Mouse (Mus musculus) brain, embryonic 18.5 days (tissue): ENCODE measurements around the gene Zfhx3.

Source experiments
- DNase-seq: peaks from one replicate; pipeline ENCODE4 v3.0.0-alpha.2; 2012; ENCODE audit warnings: low read depth, low spot score

The Zfhx3 gene

GRCm38 (mm10) chr8:108887890-108888289 is 945.4 kb downstream of the Zfhx3 start:
- DNase-seq: no peak

- no peak for DNase-seq
These were observed 946.5 kb downstream of the Zfhx3 start for GRCm38 (mm10) chr8:108888924-108889323.

- DNase-seq: no peak
These were observed 947.0 kb downstream of the Zfhx3 start for GRCm38 (mm10) chr8:108889406-108889805.

- no peak for DNase-seq
These were observed 951.8 kb downstream of the Zfhx3 start for GRCm38 (mm10) chr8:108894287-108894686.

- no peak for DNase-seq
These were observed 954.3 kb downstream of the Zfhx3 start for GRCm38 (mm10) chr8:108896468-108897346.

- DNase-seq: no peak
These were observed 955.1 kb downstream of the Zfhx3 start for GRCm38 (mm10) chr8:108897347-108898100.

GRCm38 (mm10) chr8:108899251-108899771 is 956.9 kb downstream of the Zfhx3 start:
- DNase-seq: no peak

- DNase-seq: no peak
These were observed 958.1 kb downstream of the Zfhx3 start for GRCm38 (mm10) chr8:108900541-108900940.

GRCm38 (mm10) chr8:108901208-108901607 is 958.8 kb downstream of the Zfhx3 start:
- no peak for DNase-seq

GRCm38 (mm10) chr8:108903550-108903949 is 961.1 kb downstream of the Zfhx3 start:
- DNase-seq: no peak

GRCm38 (mm10) chr8:108904288-108904971 is 962.0 kb downstream of the Zfhx3 start:
- no peak for DNase-seq

GRCm38 (mm10) chr8:108908066-108908465 is 965.6 kb downstream of the Zfhx3 start:
- DNase-seq: no peak

- no peak for DNase-seq
These were observed 966.1 kb downstream of the Zfhx3 start for GRCm38 (mm10) chr8:108908540-108908939.

GRCm38 (mm10) chr8:108909035-108909434 is 966.6 kb downstream of the Zfhx3 start:
- DNase-seq: no peak

GRCm38 (mm10) chr8:108909455-108909854 is 967.0 kb downstream of the Zfhx3 start:
- no peak for DNase-seq

GRCm38 (mm10) chr8:108910843-108911242 is 968.4 kb downstream of the Zfhx3 start:
- no peak for DNase-seq

GRCm38 (mm10) chr8:108911511-108911910 is 969.1 kb downstream of the Zfhx3 start:
- no peak for DNase-seq

- DNase-seq: no peak
These were observed 970.6 kb downstream of the Zfhx3 start for GRCm38 (mm10) chr8:108912998-108913397.

- DNase-seq: no peak
These were observed 973.0 kb downstream of the Zfhx3 start for GRCm38 (mm10) chr8:108915425-108915824.

GRCm38 (mm10) chr8:108915876-108916275 is 973.4 kb downstream of the Zfhx3 start:
- DNase-seq: no peak

- no peak for DNase-seq
These were observed 977.7 kb downstream of the Zfhx3 start for GRCm38 (mm10) chr8:108920151-108920550.

GRCm38 (mm10) chr8:108923161-108923560 is 980.7 kb downstream of the Zfhx3 start:
- DNase-seq: no peak
